In the genomic region with DNA sequence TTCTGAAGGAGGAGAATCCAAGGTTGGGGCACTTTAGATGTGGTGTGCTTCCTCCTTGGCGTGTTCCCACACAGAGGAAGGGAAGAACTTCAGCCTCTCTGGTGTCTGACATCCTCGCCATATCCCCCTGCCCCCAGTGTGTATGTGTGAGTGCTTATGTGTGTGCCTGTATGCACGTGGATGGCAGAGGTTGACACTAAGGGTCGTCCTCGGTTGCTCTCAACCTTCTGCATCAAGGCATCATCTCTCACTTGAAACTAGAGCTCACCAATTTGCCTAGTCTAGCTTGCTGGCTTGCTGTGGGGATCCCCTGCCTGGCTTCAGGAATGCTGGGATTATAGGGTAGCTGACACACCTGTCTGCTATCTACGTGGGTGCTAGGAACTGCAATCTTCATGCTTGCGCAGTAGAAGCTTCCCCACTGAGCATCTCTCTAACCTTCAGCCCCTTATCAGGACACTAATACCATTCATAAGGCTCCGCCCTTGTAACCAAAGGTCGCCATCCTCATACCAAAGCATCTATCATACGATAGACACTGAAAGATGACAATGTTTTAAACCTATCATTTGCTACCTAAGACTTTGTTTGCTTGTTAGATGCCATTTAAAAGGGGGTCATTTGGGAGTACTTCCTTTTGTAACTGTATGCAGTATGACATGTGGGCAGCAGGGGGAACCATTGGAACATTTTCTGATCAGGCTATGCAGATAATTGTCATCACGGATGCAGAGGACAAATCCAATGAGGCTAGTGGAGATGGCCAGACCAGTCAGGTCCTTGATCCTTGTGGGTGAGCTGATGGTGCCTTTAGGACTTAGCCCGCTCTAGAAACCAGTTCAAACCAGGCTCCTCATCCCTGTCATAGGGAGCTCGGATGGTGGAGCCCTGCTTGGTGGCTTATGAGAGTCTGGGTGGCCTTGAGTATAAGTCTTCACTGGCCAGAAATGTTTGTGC, we compare ENCODE assay signal across 8 mouse cellular contexts. TPM values are rescaled to one million over a fixed set of nuclear protein-coding genes. Genes with fewer than 3 reads are reported as not detected.
DNase-seq lines count a peak whose midpoint lies in the region; ATAC-seq and TF ChIP-seq lines count a peak whose summit lies in the region.

No protein-coding gene starts in this region.

- H3K9ac ChIP-seq in ES-Bruce4 (ENCODE audit: low read depth, poor library complexity, severe bottlenecking), result no peak overlapping the region
- no peak overlapping the region for H3K9ac ChIP-seq in hindbrain, embryonic 11.5 days (ENCODE audit: low read depth, low read length)

- no peak overlapping the region for H3K27ac ChIP-seq in ES-Bruce4 (ENCODE audit: insufficient read depth, low read length)
- no peak overlapping the region for H3K27ac ChIP-seq in hindbrain, embryonic 11.5 days (ENCODE audit: low read depth, low read length)

- TF ChIP-seq EP300 in ES-Bruce4 (IDR thresholded peaks at IDR 0.05; ENCODE audit: insufficient read depth, low read depth, low read length), result no peak

- no peak for TF ChIP-seq POLR2A in ES-Bruce4 (IDR thresholded peaks at IDR 0.05; ENCODE audit: insufficient read depth, low read length)

- H3K4me3 ChIP-seq in ES-Bruce4 (ENCODE audit: low read depth, low read length), result no peak overlapping the region
- H3K4me3 ChIP-seq in hindbrain, embryonic 11.5 days (ENCODE audit: low read depth, low read length), result no peak overlapping the region

- H3K36me3 ChIP-seq in ES-Bruce4 (ENCODE audit: control insufficient read depth, insufficient read depth, low read length, poor library complexity, severe bottlenecking), result no peaks in the 10 kb centered on the region
- H3K36me3 ChIP-seq in hindbrain, embryonic 11.5 days (ENCODE audit: control insufficient read depth, insufficient read depth, low read length), result no peaks in the 10 kb centered on the region

- H3K4me2 ChIP-seq in hindbrain, embryonic 11.5 days (replicated peaks; ENCODE audit: low read depth, low read length), result no peak overlapping the region

- peak; percentile 45 to 67 for DNase-seq in adrenal gland, postnatal 36 days
- peak; percentile 75 for DNase-seq in hindbrain, embryonic 11.5 days (ENCODE audit: low spot score)
- peak; percentile 33 for DNase-seq in layer of hippocampus, adult 9-11 months
- DNase-seq in lung, postnatal 10 days, result peak; percentile 78
- peak; percentile 81 for DNase-seq in retina, embryonic 14.5 days (ENCODE audit: low spot score)
- peak; percentile 81 for DNase-seq in thymus, postnatal 4 days

- WGBS in hindbrain, embryonic 11.5 days, result 61% methylated on average over 13 of the region's 13 CpGs

- ATAC-seq in erythroblast, adult 5-6 weeks (replicated peaks; ENCODE audit: low FRiP score, poor library complexity, severe bottlenecking), result peak; percentile 63; the same call in 1 of the 2 replicates
- peak; percentile 68 for ATAC-seq in hindbrain, embryonic 11.5 days (ENCODE audit: low FRiP score)

- H3K9me3 ChIP-seq in ES-Bruce4 (replicated peaks; ENCODE audit: control insufficient read depth, insufficient read depth, low read length, poor library complexity, severe bottlenecking), result no peaks in the 10 kb centered on the region
- no peaks in the 10 kb centered on the region for H3K9me3 ChIP-seq in hindbrain, embryonic 11.5 days (ENCODE audit: control insufficient read depth, low read length)

- no peaks in the 10 kb centered on the region for H3K4me1 ChIP-seq in ES-Bruce4 (ENCODE audit: control insufficient read depth, insufficient read depth, low read length)
- no peaks in the 10 kb centered on the region for H3K4me1 ChIP-seq in hindbrain, embryonic 11.5 days (replicated peaks; ENCODE audit: control insufficient read depth, insufficient read depth, low read length)

- no peaks in the 10 kb centered on the region for H3K27me3 ChIP-seq in ES-Bruce4 (ENCODE audit: control insufficient read depth, insufficient read depth, low read length, poor library complexity, severe bottlenecking)
- H3K27me3 ChIP-seq in hindbrain, embryonic 11.5 days (ENCODE audit: control insufficient read depth, insufficient read depth, low read length), result no peaks in the 10 kb centered on the region

- peak; percentile 29 for TF ChIP-seq CTCF in ES-Bruce4 (IDR thresholded peaks at IDR 0.05; ENCODE audit: low read depth, low read length)

RNA-seq across cellular contexts. Expression of gene Ypel5, which starts 21.7 kb away (rescaled TPM):
- polyA plus RNA-seq in ES-Bruce4 (2011; ENCODE audit: insufficient read depth, insufficient read length, low read depth, missing spikeins), result 30.6 and 34.8 TPM in 2 replicates
- total RNA-seq in adrenal gland, postnatal 36 days (2021), result 10 to 100 TPM; 73.2 to 75.3 TPM
- 173 and 174 TPM in 2 replicates for total RNA-seq in erythroblast, adult 5-6 weeks (2015; ENCODE audit: low replicate concordance)
- total RNA-seq in erythroblast, adult 5-6 weeks (2017; ENCODE audit: low replicate concordance), result 314 and 339 TPM in 2 replicates
- 79.3 and 80.4 TPM in 2 replicates for polyA plus RNA-seq in hindbrain, embryonic 11.5 days (2014; fragmentation: Nextera tagmentation; extraction: Ambion mirVana)
